Mouse (Mus musculus) MEL (cell line): ENCODE results near the gene Oas2. TPM values are rescaled to one million over a fixed set of nuclear protein-coding genes. Genes with fewer than 3 reads are reported as not detected.

Source experiments
- DNase-seq: peaks from one replicate; pipeline ENCODE4 v3.0.0; 2011; ENCODE audit warnings: low read depth, low spot score
- H3K27ac ChIP-seq: 2 replicates; pipeline ENCODE4 v1.5.1; 2012; ENCODE audit warnings: low read depth, mild to moderate bottlenecking, control low read depth, low read length, moderate library complexity; ENCODE audit not compliant: control insufficient read depth
- H3K27me3 ChIP-seq, 2 experiments: fragments of 150-350 bp in 1 of 2; sonication (generic) in 1 of 2; 2 replicates each; pipeline ENCODE4 v1.6.1; 2012; ENCODE audit warnings: low read length in 2 of 2, mild to moderate bottlenecking in 2 of 2, improper control_type of control experiment in 1 of 2, moderate library complexity in 1 of 2; ENCODE audit not compliant: insufficient read depth in 2 of 2, control insufficient read depth in 1 of 2
- H3K36me3 ChIP-seq, 2 experiments: 2 replicates each; pipeline ENCODE4 v1.6.1; 2012 to 2014; ENCODE audit warnings: low read length in 2 of 2, improper control_type of control experiment in 1 of 2, inconsistent platforms in 1 of 2, mild to moderate bottlenecking in 1 of 2; ENCODE audit not compliant: insufficient read depth in 2 of 2, control insufficient read depth in 1 of 2
- H3K4me1 ChIP-seq, 2 experiments: fragments of 150-350 bp in 1 of 2; sonication (generic) in 1 of 2; 2 replicates each; pipeline ENCODE4 v1.6.1; 2012; ENCODE audit warnings: low read length in 2 of 2, improper control_type of control experiment in 1 of 2, mild to moderate bottlenecking in 1 of 2; ENCODE audit not compliant: insufficient read depth in 2 of 2, control insufficient read depth in 1 of 2
- H3K4me3 ChIP-seq, 2 experiments: fragments of 150-350 bp in 1 of 2; sonication (generic) in 1 of 2; 2 replicates each; pipeline ENCODE4 v1.5.1; 2012; ENCODE audit warnings: low read depth in 2 of 2, low read length in 2 of 2, mild to moderate bottlenecking in 2 of 2, moderate library complexity in 2 of 2, control low read depth in 1 of 2, improper control_type of control experiment in 1 of 2; ENCODE audit not compliant: control insufficient read depth in 1 of 2, insufficient read depth in 1 of 2
- H3K79me2 ChIP-seq: 2 replicates; pipeline ENCODE4 v1.6.1; 2012; ENCODE audit warnings: mild to moderate bottlenecking, low read length, moderate library complexity; ENCODE audit not compliant: control insufficient read depth, poor library complexity, insufficient read depth
- H3K9ac ChIP-seq: 2 replicates; pipeline ENCODE4 v1.6.1; 2012; ENCODE audit warnings: low read depth, mild to moderate bottlenecking, control low read depth, low read length, moderate library complexity; ENCODE audit not compliant: control insufficient read depth, poor library complexity, severe bottlenecking
- H3K9me3 ChIP-seq: fragments of 150-350 bp; sonication (generic); replicated peaks from 2 replicates; pipeline ENCODE4 v1.6.1; 2012; ENCODE audit warnings: mild to moderate bottlenecking, low read length, improper control_type of control experiment, moderate library complexity; ENCODE audit not compliant: insufficient read depth
- CHD2 ChIP-seq: IDR thresholded peaks from 2 replicates; pipeline ENCODE4 v1.6.1; 2011; ENCODE audit warnings: low read length, improper control_type of control experiment
- CTCF ChIP-seq, 3 experiments: IDR thresholded peaks in 2 of 3; conservative IDR thresholded peaks in 1 of 3; 2 replicates each; pipeline ENCODE4 v1.5.1; 2011 to 2012; ENCODE audit warnings: low read length in 3 of 3, low read depth in 2 of 3, mild to moderate bottlenecking in 2 of 3, improper control_type of control experiment in 1 of 3, inconsistent platforms in 1 of 3, mixed read lengths in 1 of 3, moderate library complexity in 1 of 3; ENCODE audit not compliant: control insufficient read depth in 1 of 3, insufficient read depth in 1 of 3, poor library complexity in 1 of 3, severe bottlenecking in 1 of 3
- E2F4 ChIP-seq: IDR thresholded peaks from 2 replicates; pipeline ENCODE4 v1.6.1; 2011; ENCODE audit warnings: low read depth, low read length, improper control_type of control experiment, borderline replicate concordance
- GABPA ChIP-seq: IDR thresholded peaks from 2 replicates; pipeline ENCODE4 v1.6.1; 2012; ENCODE audit warnings: low read depth, mild to moderate bottlenecking, inconsistent platforms, low read length, improper control_type of control experiment, moderate library complexity
- KAT2A ChIP-seq: conservative IDR thresholded peaks from 2 replicates; pipeline ENCODE4 v1.6.1; 2012; ENCODE audit warnings: low read depth, low read length, improper control_type of control experiment, inconsistent platforms
- MAFK ChIP-seq: IDR thresholded peaks from 2 replicates; pipeline ENCODE4 v1.6.1; 2011; ENCODE audit warnings: low read depth, mild to moderate bottlenecking, low read length, improper control_type of control experiment, borderline replicate concordance
- MXI1 ChIP-seq: IDR thresholded peaks from 2 replicates; pipeline ENCODE4 v1.6.1; 2011; ENCODE audit warnings: mild to moderate bottlenecking, low read depth, low read length, improper control_type of control experiment
- MYB ChIP-seq: IDR thresholded peaks from 2 replicates; pipeline ENCODE4 v1.6.1; 2011; ENCODE audit warnings: mild to moderate bottlenecking, low read depth, low read length, improper control_type of control experiment
- POLR2A ChIP-seq, 2 experiments: IDR thresholded peaks; 2 replicates each; pipeline ENCODE4 v1.6.1; 2011 to 2012; ENCODE audit warnings: low read length in 2 of 2, mild to moderate bottlenecking in 2 of 2, control low read depth in 1 of 2, improper control_type of control experiment in 1 of 2, low read depth in 1 of 2, moderate library complexity in 1 of 2; ENCODE audit not compliant: control insufficient read depth in 1 of 2, insufficient read depth in 1 of 2, poor library complexity in 1 of 2
- POLR2AphosphoS5 ChIP-seq: IDR thresholded peaks from 2 replicates; pipeline ENCODE4 v1.6.1; 2012; ENCODE audit warnings: low read depth, borderline replicate concordance, mild to moderate bottlenecking, inconsistent platforms, low read length, moderate library complexity, mixed read lengths
- RAD21 ChIP-seq: IDR thresholded peaks from 2 replicates; pipeline ENCODE4 v1.6.1; 2011; ENCODE audit warnings: mild to moderate bottlenecking, low read depth, low read length, improper control_type of control experiment
- TAL1 ChIP-seq: IDR thresholded peaks from 2 replicates; pipeline ENCODE4 v1.6.1; 2012; ENCODE audit warnings: mild to moderate bottlenecking, inconsistent platforms, low read length, moderate library complexity, mixed read lengths
- TCF12 ChIP-seq: IDR thresholded peaks from 2 replicates; pipeline ENCODE4 v1.6.1; 2014; ENCODE audit warnings: low read depth, mild to moderate bottlenecking, inconsistent platforms, low read length, improper control_type of control experiment, moderate library complexity
- UBTF ChIP-seq: IDR thresholded peaks from 2 replicates; pipeline ENCODE4 v1.6.1; 2012; ENCODE audit warnings: low read depth, mild to moderate bottlenecking, inconsistent platforms, low read length, improper control_type of control experiment, moderate library complexity, borderline replicate concordance; ENCODE audit not compliant: insufficient read depth
- USF2 ChIP-seq, 2 experiments: IDR thresholded peaks; 2 replicates each; pipeline ENCODE4 v1.6.1; 2011 to 2012; ENCODE audit warnings: improper control_type of control experiment in 2 of 2, low read length in 2 of 2, borderline replicate concordance in 1 of 2, inconsistent platforms in 1 of 2, low read depth in 1 of 2, mild to moderate bottlenecking in 1 of 2; ENCODE audit not compliant: insufficient read depth in 1 of 2
- ZC3H11A ChIP-seq: IDR thresholded peaks from 2 replicates; pipeline ENCODE4 v1.6.1; 2012; ENCODE audit warnings: low read depth, mild to moderate bottlenecking, inconsistent platforms, low read length, improper control_type of control experiment
- ZMIZ1 ChIP-seq: IDR thresholded peaks from 2 replicates; pipeline ENCODE4 v1.6.1; 2012; ENCODE audit warnings: low read depth, mild to moderate bottlenecking, inconsistent platforms, low read length, improper control_type of control experiment, moderate library complexity
- ZNF384 ChIP-seq: IDR thresholded peaks from 2 replicates; pipeline ENCODE4 v1.6.1; 2012; ENCODE audit warnings: low read depth, mild to moderate bottlenecking, inconsistent platforms, low read length, improper control_type of control experiment
- polyA plus RNA-seq, 2 experiments: library from polyadenylated mRNA; stranded (reverse) in 1 of 2; unstranded in 1 of 2; fragments of >175 nt in 1 of 2; fragments of >200 nt in 1 of 2; gene quantifications; 2 replicates each; pipeline versions ENCODE4 v1.2.1 to v1.2.4; 2012; ENCODE audit warnings: low replicate concordance in 2 of 2, low read depth in 1 of 2; ENCODE audit not compliant: insufficient read length in 2 of 2, insufficient read depth in 1 of 2, missing spikeins in 1 of 2
- total RNA-seq: library from RNA; depleted of rRNA; stranded (reverse); fragments of 300-350 nt; gene quantifications from 2 replicates; pipeline ENCODE4 v1.2.3, GENCODE M21; 2012

Gene Oas2
- total and polyA plus RNA-seq, 3 experiments = 0.96 to 5.2 TPM; not detected in 1

DNA sequence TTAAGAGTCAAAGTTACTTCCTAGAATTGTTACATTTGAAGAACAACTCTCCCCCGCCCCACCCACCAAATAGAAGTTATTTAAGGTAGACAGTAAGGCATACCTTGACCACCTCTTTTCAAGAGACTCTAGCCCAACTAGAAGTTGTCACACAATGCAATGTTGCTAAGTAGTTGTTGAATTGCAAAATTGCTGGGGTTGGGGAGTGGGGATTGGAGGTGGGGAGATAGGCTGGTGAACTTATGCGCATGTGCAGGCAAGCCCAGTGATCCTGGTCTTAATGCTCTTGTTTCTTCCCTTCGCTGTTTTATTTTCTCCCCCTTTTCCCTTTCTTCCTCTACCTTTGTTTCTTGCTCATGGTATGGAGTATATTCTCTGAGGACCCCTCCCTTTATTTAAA is 16.0 kb downstream of the Oas2 start:
- no peak for TF ChIP-seq CTCF (IDR thresholded peaks at IDR 0.05 in 2 of 3, conservative IDR thresholded peaks at IDR 0.05 in 1 of 3; ENCODE audit: control insufficient read depth in 1 of 3, insufficient read depth in 1 of 3, low read depth in 2 of 3, low read length in 3 of 3, poor library complexity in 1 of 3, severe bottlenecking in 1 of 3)
- no peak for TF ChIP-seq POLR2A (IDR thresholded peaks at IDR 0.05; ENCODE audit: control insufficient read depth in 1 of 2, insufficient read depth in 1 of 2, low read depth in 1 of 2, low read length in 2 of 2, poor library complexity in 1 of 2)
- no peak for TF ChIP-seq MXI1
- TF ChIP-seq ZMIZ1 = no peak
- no peak for TF ChIP-seq RAD21
- TF ChIP-seq MAFK = no peak
- no peak for TF ChIP-seq ZC3H11A
- TF ChIP-seq POLR2AphosphoS5 = no peak
- no peak for TF ChIP-seq MYB
- no peak for TF ChIP-seq CHD2
- TF ChIP-seq, all 39 proteins: peak for 0
- no peak overlapping the region for H3K27ac ChIP-seq
- no peak overlapping the region for H3K9ac ChIP-seq
- DNase-seq = no peak
- no peaks in the 10 kb centered on the region for H3K79me2 ChIP-seq
- H3K36me3 ChIP-seq = no peaks in the 10 kb centered on the region
- H3K9me3 ChIP-seq = no peaks in the 10 kb centered on the region
- no peaks in the 10 kb centered on the region for H3K27me3 ChIP-seq
- no peak overlapping the region for H3K4me3 ChIP-seq
- no peaks in the 10 kb centered on the region for H3K4me1 ChIP-seq

GRCm38 (mm10) chr5:120732740-120733139 is 16.9 kb downstream of the Oas2 start:
- Histone ChIP-seq H3K9ac (no peak overlapping the region), H3K4me1 (no peaks in the 10 kb centered on the region), H3K79me2 (no peaks in the 10 kb centered on the region), H3K4me3 (no peak overlapping the region), H3K9me3 (no peaks in the 10 kb centered on the region), H3K27me3 (no peaks in the 10 kb centered on the region), H3K36me3 (no peaks in the 10 kb centered on the region), H3K27ac (no peak overlapping the region)
- no peak for TF ChIP-seq TAL1
- TF ChIP-seq USF2 (IDR thresholded peaks at IDR 0.05; ENCODE audit: borderline replicate concordance in 1 of 2, insufficient read depth in 1 of 2, low read depth in 1 of 2, low read length in 2 of 2) = no peak
- TF ChIP-seq ZNF384 = no peak
- TF ChIP-seq UBTF = no peak
- TF ChIP-seq MYB = no peak
- DNase-seq = no peak

DNA sequence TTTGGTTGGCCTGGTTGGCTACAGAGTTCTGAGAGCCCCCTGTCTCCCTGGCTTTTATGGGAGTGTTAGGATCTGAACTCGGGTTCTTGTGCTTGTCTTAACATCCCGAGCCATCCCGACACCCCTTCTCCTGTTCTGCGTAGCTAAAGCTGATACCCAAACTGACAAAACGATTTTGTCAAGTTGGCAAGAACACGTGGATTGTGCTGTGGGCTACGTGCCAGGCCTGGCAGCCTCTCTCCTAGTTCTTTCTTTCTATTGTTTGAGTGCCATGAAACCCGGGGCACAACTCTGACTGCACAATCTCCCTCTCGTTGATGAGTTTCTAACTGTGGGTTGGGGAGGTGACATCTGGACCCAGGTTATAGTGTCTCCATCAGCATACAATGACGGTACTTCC is 20.3 kb downstream of the Oas2 start:
- no peak for DNase-seq
- Histone ChIP-seq H3K4me3 (no peak overlapping the region), H3K36me3 (no peaks in the 10 kb centered on the region), H3K27me3 (no peaks in the 10 kb centered on the region), H3K4me1 (no peaks in the 10 kb centered on the region), H3K9ac (no peak overlapping the region), H3K9me3 (no peaks in the 10 kb centered on the region), H3K27ac (no peak overlapping the region), H3K79me2 (no peaks in the 10 kb centered on the region)
- TF ChIP-seq E2F4 (no peak), TCF12 (no peak), KAT2A (no peak), GABPA (no peak)
